Mouse (Mus musculus) intestine, embryonic 16.5 days (tissue): ENCODE data around the gene Fhl3. TPM values are rescaled to one million over a fixed set of nuclear protein-coding genes. Genes with fewer than 3 reads are reported as not detected.
A peak's percentile ranks its signal among the peaks of the same experiment; 100 is the strongest.
"Not testable (repeated sequence)": the region's sequence is repeated elsewhere in the genome, so short reads cannot be mapped to it uniquely, and the experiment has no call there.

Source experiments
- ATAC-seq: fragments of 200-750 bp; cut with Nextera tagmentation; 2 replicates; pipeline ENCODE4 v1.8.0; 2017; ENCODE audit warnings: moderate TSS enrichment, moderate library complexity
- H3K27ac ChIP-seq: fragments of 300-500 bp; sonication (generic); 2 replicates; pipeline ENCODE4 v1.5.1; 2014; ENCODE audit warnings: mild to moderate bottlenecking, low read length
- H3K27me3 ChIP-seq: fragments of 300-500 bp; sonication (generic); replicated peaks from 2 replicates; pipeline ENCODE4 v1.6.1; 2014; ENCODE audit warnings: low read length, control low read depth, mixed read lengths; ENCODE audit not compliant: control insufficient read depth, insufficient read depth
- H3K36me3 ChIP-seq: fragments of 300-500 bp; sonication (generic); 2 replicates; pipeline ENCODE4 v1.6.1; 2014; ENCODE audit warnings: low read length, control low read depth; ENCODE audit not compliant: control insufficient read depth, insufficient read depth
- H3K4me1 ChIP-seq: fragments of 300-500 bp; sonication (generic); 2 replicates; pipeline ENCODE4 v1.6.1; 2014; ENCODE audit warnings: low read length, control low read depth, mixed read lengths; ENCODE audit not compliant: control insufficient read depth, insufficient read depth
- H3K4me2 ChIP-seq: fragments of 300-500 bp; sonication (generic); 2 replicates; pipeline ENCODE4 v1.6.1; 2014; ENCODE audit warnings: low read depth, low read length, control low read depth
- H3K4me3 ChIP-seq: fragments of 300-500 bp; sonication (generic); 2 replicates; pipeline ENCODE4 v1.5.1; 2014; ENCODE audit warnings: mild to moderate bottlenecking, low read length
- H3K9ac ChIP-seq: fragments of 300-500 bp; sonication (generic); 2 replicates; pipeline ENCODE4 v1.6.1; 2014; ENCODE audit warnings: low read depth, low read length
- H3K9me3 ChIP-seq: fragments of 300-500 bp; sonication (generic); 2 replicates; pipeline ENCODE4 v1.6.1; 2016; ENCODE audit warnings: low read length, control low read depth; ENCODE audit not compliant: control insufficient read depth
- WGBS: fragments of 180-500 bp; shearing (Covaris S2); extraction: QIAGEN DNeasy Blood & Tissue Kit; methylation state at CpG from one replicate; pipeline ENCODE4 v1.1.7; 2014; 5-methylcytosine and 5-hydroxymethylcytosine counted together
- polyA plus RNA-seq: library from polyadenylated mRNA; unstranded; fragments of >200 nt; fragmentation: Nextera tagmentation; extraction: Ambion mirVana; gene quantifications from 2 replicates; pipeline ENCODE4 v1.2.1, GENCODE M21; 2015

Fhl3 gene
- polyA plus RNA-seq, 1 experiment from 2014 or later: 5.1 TPM

GRCm38 (mm10) chr4:124713850-124714249 lies 13.3 kb downstream of the Fhl3 start:
- not testable (repeated sequence) for H3K27me3 ChIP-seq, H3K9ac ChIP-seq, H3K36me3 ChIP-seq, H3K9me3 ChIP-seq, H3K4me2 ChIP-seq, ATAC-seq, H3K4me3 ChIP-seq, H3K27ac ChIP-seq
- H3K4me1 ChIP-seq: peaks cover 26% of the 10 kb centered on the region
- 71% methylated on average over 5 of the region's 5 CpGs for WGBS

GRCm38 (mm10) chr4:124714545-124715481 lies 14.3 kb downstream of the Fhl3 start, which contains the start of gene Sf3a3:
Gene Sf3a3 (plus strand): TSS chr4:124714776.
- H3K36me3 ChIP-seq: peaks cover 16% of the 10 kb centered on the region
- peak within 1 kb of the TSS; percentile 94 for H3K4me2 ChIP-seq
- peak; percentile 91 for ATAC-seq
- H3K4me1 ChIP-seq: peaks cover 19% of the 10 kb centered on the region
- H3K27ac ChIP-seq: peak within 1 kb of the TSS; percentile 70
- no peaks in the 10 kb centered on the region for H3K9me3 ChIP-seq
- H3K4me3 ChIP-seq: peak within 1 kb of the TSS; percentile 95
- WGBS: under 1% methylated on average over 57 of the region's 57 CpGs
- peak within 1 kb of the TSS; percentile 93 for H3K9ac ChIP-seq
- H3K27me3 ChIP-seq: no peaks in the 10 kb centered on the region

- 97% methylated on average over 4 of the region's 4 CpGs for WGBS
- H3K4me1 ChIP-seq: peaks cover 14% of the 10 kb centered on the region
- no peak for ATAC-seq
- H3K36me3 ChIP-seq: peaks cover 22% of the 10 kb centered on the region
- no peak overlapping the region for H3K9ac ChIP-seq
- no peak overlapping the region for H3K4me2 ChIP-seq
- H3K27me3 ChIP-seq: no peaks in the 10 kb centered on the region
- no peak overlapping the region for H3K4me3 ChIP-seq
- H3K27ac ChIP-seq: no peak overlapping the region
- H3K9me3 ChIP-seq: no peaks in the 10 kb centered on the region
Measured at GRCm38 (mm10) chr4:124719101-124719500, 18.6 kb downstream of the Fhl3 start.

GRCm38 (mm10) chr4:124726121-124726520 lies 25.6 kb downstream of the Fhl3 start:
- peaks cover 31% of the 10 kb centered on the region for H3K36me3 ChIP-seq
- whole genome bisulfite sequencing: 87% methylated on average over 6 of the region's 6 CpGs
- no peak for ATAC-seq

GRCm38 (mm10) chr4:124736952-124737351 lies 36.5 kb downstream of the Fhl3 start:
- ATAC-seq: no peak
- Histone ChIP-seq H3K9ac (no peak overlapping the region), H3K27ac (no peak overlapping the region), H3K36me3 (peaks cover 4% of the 10 kb centered on the region), H3K4me1 (no peaks in the 10 kb centered on the region), H3K9me3 (no peaks in the 10 kb centered on the region), H3K4me2 (no peak overlapping the region), H3K27me3 (no peaks in the 10 kb centered on the region), H3K4me3 (no peak overlapping the region)
- 74% methylated on average over 2 of the region's 2 CpGs for WGBS

More at GRCm38 (mm10) chr4:124726121-124726520, 25.6 kb downstream of the Fhl3 start:
- no peaks in the 10 kb centered on the region for H3K4me1 ChIP-seq
- H3K4me3 ChIP-seq: no peak overlapping the region
- no peaks in the 10 kb centered on the region for H3K9me3 ChIP-seq
- H3K27ac ChIP-seq: no peak overlapping the region
- no peak overlapping the region for H3K9ac ChIP-seq
- no peak overlapping the region for H3K4me2 ChIP-seq
- H3K27me3 ChIP-seq: no peaks in the 10 kb centered on the region

GRCm38 (mm10) chr4:124737486-124737885 lies 37.0 kb downstream of the Fhl3 start:
- Histone ChIP-seq H3K4me3 (no peak overlapping the region), H3K36me3 (peaks cover 3% of the 10 kb centered on the region; the same call in 1 of the 2 replicates), H3K4me2 (no peak overlapping the region), H3K27me3 (no peaks in the 10 kb centered on the region), H3K9ac (no peak overlapping the region), H3K4me1 (peaks cover 3% of the 10 kb centered on the region; the same call in 1 of the 2 replicates), H3K27ac (no peak overlapping the region), H3K9me3 (no peaks in the 10 kb centered on the region)
- WGBS: 77% methylated on average over 5 of the region's 5 CpGs
- ATAC-seq: no peak

GRCm38 (mm10) chr4:124738013-124738412 lies 37.5 kb downstream of the Fhl3 start:
- Histone ChIP-seq H3K27ac (no peak overlapping the region), H3K9ac (no peak overlapping the region), H3K36me3 (peaks cover 3% of the 10 kb centered on the region; the same call in 1 of the 2 replicates), H3K4me3 (no peak overlapping the region), H3K4me2 (no peak overlapping the region), H3K27me3 (no peaks in the 10 kb centered on the region), H3K4me1 (peaks cover 3% of the 10 kb centered on the region; the same call in 1 of the 2 replicates), H3K9me3 (no peaks in the 10 kb centered on the region)
- no peak for ATAC-seq
- WGBS: 49% methylated on average over 4 of the region's 4 CpGs

- WGBS: 44% methylated on average over 1 of the region's 1 CpGs
- no peaks in the 10 kb centered on the region for H3K9me3 ChIP-seq
- H3K36me3 ChIP-seq: peaks cover under 1% of the 10 kb centered on the region; the same call in 1 of the 2 replicates
- H3K4me2 ChIP-seq: no peak overlapping the region
- no peak overlapping the region for H3K4me3 ChIP-seq
- no peaks in the 10 kb centered on the region for H3K27me3 ChIP-seq
- peaks cover 3% of the 10 kb centered on the region; the same call in 1 of the 2 replicates for H3K4me1 ChIP-seq
- no peak overlapping the region for H3K9ac ChIP-seq
- ATAC-seq: no peak
- H3K27ac ChIP-seq: no peak overlapping the region
Measured at GRCm38 (mm10) chr4:124738783-124739182, 38.3 kb downstream of the Fhl3 start.

- Histone ChIP-seq H3K4me3 (peak within 1 kb of the TSS; percentile 66), H3K9ac (peak within 1 kb of the TSS; percentile 72), H3K4me1 (peaks cover 3% of the 10 kb centered on the region; the same call in 1 of the 2 replicates), H3K36me3 (no peaks in the 10 kb centered on the region), H3K9me3 (no peaks in the 10 kb centered on the region), H3K27ac (no peak within 1 kb of the TSS), H3K27me3 (no peaks in the 10 kb centered on the region), H3K4me2 (peak within 1 kb of the TSS; percentile 62)
- 13% methylated on average over 25 of the region's 25 CpGs for whole genome bisulfite sequencing
- ATAC-seq: peak; percentile 92
Measured at GRCm38 (mm10) chr4:124741376-124742343, 41.2 kb downstream of the Fhl3 start, which contains the start of gene Inpp5b. Gene Inpp5b (plus strand): TSS chr4:124741850.
